12 mouse cellular contexts compared by ENCODE assay signal in genomic region chr11:25589509-25589908, GRCm38 (mm10).
"Had no signal": no experiment of that assay in that cellular context is flagged by ENCODE, and none has a peak within 500 bp of the region (broad histone marks: within the 10 kb centered on the region; RNA-seq: fewer than 3 reads in every experiment).

No protein-coding gene starts in this region.

- H3K9ac ChIP-seq: limb, embryonic 15.5 days; liver, embryonic 12.5 days; lung, embryonic 14.5 days; midbrain, embryonic 12.5 days; neural tube, embryonic 15.5 days had no signal

- H3K27me3 ChIP-seq: limb, embryonic 15.5 days; liver, embryonic 12.5 days; midbrain, embryonic 12.5 days; neural tube, embryonic 15.5 days had no signal

- ATAC-seq: liver, embryonic 12.5 days had no signal

- DNase-seq: kidney, adult 11 months; layer of hippocampus, postnatal 36 days; right cerebral cortex, postnatal 4 days; spleen, adult 18-20 months; thymus, adult 2 months; thymus, postnatal 25 days had no signal

- H3K27ac ChIP-seq: limb, embryonic 15.5 days; liver, embryonic 12.5 days; midbrain, embryonic 12.5 days; neural tube, embryonic 15.5 days had no signal

- H3K4me2 ChIP-seq: limb, embryonic 15.5 days; liver, embryonic 12.5 days; lung, embryonic 14.5 days; midbrain, embryonic 12.5 days; neural tube, embryonic 15.5 days had no signal

- H3K4me1 ChIP-seq: limb, embryonic 15.5 days; liver, embryonic 12.5 days had no signal

- H3K4me3 ChIP-seq: limb, embryonic 15.5 days; liver, embryonic 12.5 days; midbrain, embryonic 12.5 days; myocyte; neural tube, embryonic 15.5 days had no signal

- H3K36me3 ChIP-seq: limb, embryonic 15.5 days; liver, embryonic 12.5 days; midbrain, embryonic 12.5 days; neural tube, embryonic 15.5 days had no signal

- H3K9me3 ChIP-seq: limb, embryonic 15.5 days; liver, embryonic 12.5 days; midbrain, embryonic 12.5 days; neural tube, embryonic 15.5 days had no signal
